Mouse (Mus musculus): ENCODE measurements around the gene Tmem268. TPM values are rescaled to one million over a fixed set of nuclear protein-coding genes. Genes with fewer than 3 reads are reported as not detected.
A peak's percentile ranks its signal among the peaks of the same experiment; 100 is the strongest.

Gene Tmem268
- polyA plus RNA-seq (2015; fragmentation: Nextera tagmentation; extraction: Ambion mirVana): 6.6 and 8.8 TPM in 2 replicates

- H3K27me3 ChIP-seq (ENCODE audit: control insufficient read depth, insufficient read depth, low read length): no peaks in the 10 kb centered on the region
- no peaks in the 10 kb centered on the region for H3K36me3 ChIP-seq (ENCODE audit: control insufficient read depth, insufficient read depth, low read length)
- peak within 1 kb of the TSS; percentile 62 for H3K4me3 ChIP-seq (replicated peaks; ENCODE audit: low read length)
- H3K9me3 ChIP-seq (replicated peaks; ENCODE audit: control insufficient read depth, low read length): no peaks in the 10 kb centered on the region
- WGBS: under 1% methylated on average over 77 of the region's 81 CpGs
- peak within 1 kb of the TSS; percentile 94 for H3K9ac ChIP-seq (ENCODE audit: low read length)
- peak within 1 kb of the TSS; percentile 28 for H3K27ac ChIP-seq (ENCODE audit: low read length)
- peak within 1 kb of the TSS; percentile 86 for H3K4me2 ChIP-seq (ENCODE audit: low read depth, low read length)
- ATAC-seq (ENCODE audit: insufficient read depth, low FRiP score): peak; percentile 78
- H3K4me1 ChIP-seq (ENCODE audit: control insufficient read depth, insufficient read depth, low read length): peaks cover 40% of the 10 kb centered on the region
Measured at GRCm38 (mm10) chr4:63558407-63559081, at the start of gene Tmem268. Tmem268 (plus strand) TSS chr4:63558781.

GRCm38 (mm10) chr4:63512921-63513320 is 45.7 kb upstream of the Tmem268 start:
- 80% methylated on average over 2 of the region's 2 CpGs for WGBS
- H3K36me3 ChIP-seq (ENCODE audit: control insufficient read depth, insufficient read depth, low read length): no peaks in the 10 kb centered on the region
- H3K27ac ChIP-seq (ENCODE audit: low read length): no peak overlapping the region
- H3K4me1 ChIP-seq (ENCODE audit: control insufficient read depth, insufficient read depth, low read length): no peaks in the 10 kb centered on the region
- no peak overlapping the region for H3K4me2 ChIP-seq (ENCODE audit: low read depth, low read length)
- H3K9me3 ChIP-seq (replicated peaks; ENCODE audit: control insufficient read depth, low read length): no peaks in the 10 kb centered on the region
- H3K27me3 ChIP-seq (ENCODE audit: control insufficient read depth, insufficient read depth, low read length): no peaks in the 10 kb centered on the region
- no peak overlapping the region for H3K4me3 ChIP-seq (replicated peaks; ENCODE audit: low read length)
- ATAC-seq (ENCODE audit: insufficient read depth, low FRiP score): no peak
- H3K9ac ChIP-seq (ENCODE audit: low read length): no peak overlapping the region

GRCm38 (mm10) chr4:63514454-63514984 is 44.1 kb upstream of the Tmem268 start:
- H3K4me2 ChIP-seq (ENCODE audit: low read depth, low read length): no peak overlapping the region
- no peaks in the 10 kb centered on the region for H3K4me1 ChIP-seq (ENCODE audit: control insufficient read depth, insufficient read depth, low read length)
- H3K27me3 ChIP-seq (ENCODE audit: control insufficient read depth, insufficient read depth, low read length): no peaks in the 10 kb centered on the region
- no peak overlapping the region for H3K9ac ChIP-seq (ENCODE audit: low read length)
- H3K36me3 ChIP-seq (ENCODE audit: control insufficient read depth, insufficient read depth, low read length): no peaks in the 10 kb centered on the region
- 63% methylated on average over 4 of the region's 4 CpGs for WGBS
- no peak overlapping the region for H3K4me3 ChIP-seq (replicated peaks; ENCODE audit: low read length)
- ATAC-seq (ENCODE audit: insufficient read depth, low FRiP score): no peak
- H3K27ac ChIP-seq (ENCODE audit: low read length): no peak overlapping the region
- H3K9me3 ChIP-seq (replicated peaks; ENCODE audit: control insufficient read depth, low read length): no peaks in the 10 kb centered on the region

- Histone ChIP-seq H3K36me3 (ENCODE audit: control insufficient read depth, insufficient read depth, low read length) (no peaks in the 10 kb centered on the region), H3K4me1 (ENCODE audit: control insufficient read depth, insufficient read depth, low read length) (no peaks in the 10 kb centered on the region), H3K27me3 (ENCODE audit: control insufficient read depth, insufficient read depth, low read length) (no peaks in the 10 kb centered on the region), H3K27ac (ENCODE audit: low read length) (no peak overlapping the region), H3K9me3 (replicated peaks; ENCODE audit: control insufficient read depth, low read length) (no peaks in the 10 kb centered on the region), H3K9ac (ENCODE audit: low read length) (no peak overlapping the region), H3K4me2 (ENCODE audit: low read depth, low read length) (no peak overlapping the region), H3K4me3 (replicated peaks; ENCODE audit: low read length) (no peak overlapping the region)
- WGBS: 70% methylated on average over 5 of the region's 5 CpGs
- ATAC-seq (ENCODE audit: insufficient read depth, low FRiP score): no peak
Measured at GRCm38 (mm10) chr4:63515021-63515420, 43.6 kb upstream of the Tmem268 start.

GRCm38 (mm10) chr4:63521813-63522419 is 36.7 kb upstream of the Tmem268 start:
- H3K4me2 ChIP-seq (ENCODE audit: low read depth, low read length): no peak overlapping the region
- no peak for ATAC-seq (ENCODE audit: insufficient read depth, low FRiP score)
- no peaks in the 10 kb centered on the region for H3K27me3 ChIP-seq (ENCODE audit: control insufficient read depth, insufficient read depth, low read length)
- no peaks in the 10 kb centered on the region for H3K9me3 ChIP-seq (replicated peaks; ENCODE audit: control insufficient read depth, low read length)
- WGBS: 80% methylated on average over 2 of the region's 2 CpGs
- no peak overlapping the region for H3K4me3 ChIP-seq (replicated peaks; ENCODE audit: low read length)
- H3K36me3 ChIP-seq (ENCODE audit: control insufficient read depth, insufficient read depth, low read length): no peaks in the 10 kb centered on the region
- no peak overlapping the region for H3K9ac ChIP-seq (ENCODE audit: low read length)
- H3K27ac ChIP-seq (ENCODE audit: low read length): no peak overlapping the region
- H3K4me1 ChIP-seq (ENCODE audit: control insufficient read depth, insufficient read depth, low read length): no peaks in the 10 kb centered on the region

- ATAC-seq (ENCODE audit: insufficient read depth, low FRiP score): no peak
- H3K9ac ChIP-seq (ENCODE audit: low read length): no peak overlapping the region
- H3K4me3 ChIP-seq (replicated peaks; ENCODE audit: low read length): no peak overlapping the region
- H3K27me3 ChIP-seq (ENCODE audit: control insufficient read depth, insufficient read depth, low read length): no peaks in the 10 kb centered on the region
- WGBS: 80% methylated on average over 8 of the region's 8 CpGs
- no peak overlapping the region for H3K4me2 ChIP-seq (ENCODE audit: low read depth, low read length)
- no peaks in the 10 kb centered on the region for H3K4me1 ChIP-seq (ENCODE audit: control insufficient read depth, insufficient read depth, low read length)
- no peak overlapping the region for H3K27ac ChIP-seq (ENCODE audit: low read length)
- H3K9me3 ChIP-seq (replicated peaks; ENCODE audit: control insufficient read depth, low read length): no peaks in the 10 kb centered on the region
- H3K36me3 ChIP-seq (ENCODE audit: control insufficient read depth, insufficient read depth, low read length): no peaks in the 10 kb centered on the region
Measured at GRCm38 (mm10) chr4:63525514-63525913, 33.1 kb upstream of the Tmem268 start.

- Histone ChIP-seq H3K9ac (ENCODE audit: low read length) (no peak overlapping the region), H3K4me2 (ENCODE audit: low read depth, low read length) (no peak overlapping the region), H3K36me3 (ENCODE audit: control insufficient read depth, insufficient read depth, low read length) (no peaks in the 10 kb centered on the region), H3K9me3 (replicated peaks; ENCODE audit: control insufficient read depth, low read length) (no peaks in the 10 kb centered on the region), H3K27ac (ENCODE audit: low read length) (no peak overlapping the region), H3K27me3 (ENCODE audit: control insufficient read depth, insufficient read depth, low read length) (no peaks in the 10 kb centered on the region), H3K4me1 (ENCODE audit: control insufficient read depth, insufficient read depth, low read length) (no peaks in the 10 kb centered on the region), H3K4me3 (replicated peaks; ENCODE audit: low read length) (no peak overlapping the region)
- ATAC-seq (ENCODE audit: insufficient read depth, low FRiP score): no peak
- WGBS: 65% methylated on average over 6 of the region's 6 CpGs
Measured at GRCm38 (mm10) chr4:63528946-63529345, 29.6 kb upstream of the Tmem268 start.

- H3K4me1 ChIP-seq (ENCODE audit: control insufficient read depth, insufficient read depth, low read length): no peaks in the 10 kb centered on the region
- 71% methylated on average over 7 of the region's 7 CpGs for WGBS
- H3K4me3 ChIP-seq (replicated peaks; ENCODE audit: low read length): no peak overlapping the region
- no peak for ATAC-seq (ENCODE audit: insufficient read depth, low FRiP score)
- H3K9ac ChIP-seq (ENCODE audit: low read length): no peak overlapping the region
- H3K9me3 ChIP-seq (replicated peaks; ENCODE audit: control insufficient read depth, low read length): no peaks in the 10 kb centered on the region
- H3K36me3 ChIP-seq (ENCODE audit: control insufficient read depth, insufficient read depth, low read length): no peaks in the 10 kb centered on the region
- no peaks in the 10 kb centered on the region for H3K27me3 ChIP-seq (ENCODE audit: control insufficient read depth, insufficient read depth, low read length)
- no peak overlapping the region for H3K4me2 ChIP-seq (ENCODE audit: low read depth, low read length)
- no peak overlapping the region for H3K27ac ChIP-seq (ENCODE audit: low read length)
Measured at GRCm38 (mm10) chr4:63530409-63530808, 28.2 kb upstream of the Tmem268 start.

GRCm38 (mm10) chr4:63537602-63538001 is 21.0 kb upstream of the Tmem268 start:
- no peaks in the 10 kb centered on the region for H3K4me1 ChIP-seq (ENCODE audit: control insufficient read depth, insufficient read depth, low read length)
- no peaks in the 10 kb centered on the region for H3K9me3 ChIP-seq (replicated peaks; ENCODE audit: control insufficient read depth, low read length)
- H3K4me2 ChIP-seq (ENCODE audit: low read depth, low read length): no peak overlapping the region
- 81% methylated on average over 4 of the region's 4 CpGs for WGBS
- no peak overlapping the region for H3K9ac ChIP-seq (ENCODE audit: low read length)
- H3K27ac ChIP-seq (ENCODE audit: low read length): no peak overlapping the region
- no peaks in the 10 kb centered on the region for H3K36me3 ChIP-seq (ENCODE audit: control insufficient read depth, insufficient read depth, low read length)
- ATAC-seq (ENCODE audit: insufficient read depth, low FRiP score): no peak
- H3K27me3 ChIP-seq (ENCODE audit: control insufficient read depth, insufficient read depth, low read length): no peaks in the 10 kb centered on the region
- H3K4me3 ChIP-seq (replicated peaks; ENCODE audit: low read length): no peak overlapping the region

Data from stomach, embryonic 16.5 days (tissue).